Mouse (Mus musculus) olfactory bulb, adult 2 months (tissue): ENCODE measurements around the gene Zfyve28. TPM values are rescaled to one million over a fixed set of nuclear protein-coding genes. Genes with fewer than 3 reads are reported as not detected.

Experiments
- H3K27ac ChIP-seq: fragments of 200-500 bp; 2 replicates; pipeline ENCODE4 v1.5.1; 2012; ENCODE audit warnings: low read depth, low read length; ENCODE audit not compliant: insufficient read depth
- H3K4me1 ChIP-seq: fragments of 200-500 bp; 2 replicates; pipeline ENCODE4 v1.6.1; 2012; ENCODE audit warnings: low read length; ENCODE audit not compliant: control insufficient read depth, insufficient read depth
- H3K4me3 ChIP-seq: fragments of 200-500 bp; 2 replicates; pipeline ENCODE4 v1.5.1; 2012; ENCODE audit warnings: mild to moderate bottlenecking, low read depth, low read length, moderate library complexity; ENCODE audit not compliant: insufficient read depth
- CTCF ChIP-seq: fragments of 200-500 bp; IDR thresholded peaks from 2 replicates; pipeline ENCODE4 v1.5.1; 2012; ENCODE audit warnings: low read depth, mild to moderate bottlenecking, low read length, moderate library complexity; ENCODE audit not compliant: insufficient read depth
- POLR2A ChIP-seq: fragments of 200-500 bp; IDR thresholded peaks from 2 replicates; pipeline ENCODE4 v1.6.1; 2012; ENCODE audit warnings: mild to moderate bottlenecking, low read depth, low read length, moderate library complexity; ENCODE audit not compliant: insufficient read depth
- WGBS: fragments of 180-500 bp; shearing (Covaris S2); methylation state at CpG from one replicate; pipeline ENCODE4 v1.1.7; 2018; 5-methylcytosine and 5-hydroxymethylcytosine counted together
- polyA plus RNA-seq: library from polyadenylated mRNA; stranded (reverse); fragments of >200 nt; gene quantifications from 2 replicates; pipeline ENCODE4 v1.2.4, GENCODE M21; 2012; ENCODE audit warnings: low replicate concordance; ENCODE audit not compliant: missing spikeins, insufficient read depth, insufficient read length

Gene Zfyve28
- polyA plus RNA-seq = not detected in 2 replicates

DNA sequence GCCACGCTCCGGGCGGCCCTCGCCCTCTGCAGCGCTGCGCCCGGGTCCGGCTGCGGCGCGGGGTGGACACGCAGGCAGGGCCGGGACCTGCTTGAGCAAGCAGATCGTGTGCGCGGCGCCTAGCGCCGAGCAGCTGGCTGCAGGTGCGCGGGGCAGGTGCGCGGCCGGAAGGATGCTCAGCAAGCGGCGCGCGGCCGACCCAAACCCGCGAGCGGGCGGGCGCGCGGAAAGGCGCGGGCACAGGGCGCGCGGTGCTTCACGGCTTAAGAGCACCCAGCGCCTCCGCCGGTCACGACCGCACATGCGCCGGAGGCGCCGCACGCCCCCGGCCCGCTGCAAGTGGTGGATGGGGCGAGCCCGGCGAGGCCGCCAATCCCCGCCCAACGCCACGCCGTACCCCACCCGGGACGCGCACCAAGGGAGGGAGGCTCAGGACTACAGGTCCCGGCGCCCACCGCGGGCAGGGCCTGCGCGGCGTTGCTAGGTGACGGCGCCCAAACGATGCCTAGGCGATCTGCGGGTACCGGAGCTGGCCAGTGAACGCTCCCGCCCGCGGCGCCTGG, at the start of gene Zfyve28, which contains the start of gene Cfap99:
Zfyve28 (minus strand) TSS at position 296 of the 563 bp plus-strand sequence.
Cfap99 (plus strand) TSS at position 447 of the 563 bp plus-strand sequence.
- under 1% methylated on average over 82 of the region's 83 CpGs for WGBS
- TF ChIP-seq POLR2A (peak; percentile 92), CTCF (no peak)

DNA sequence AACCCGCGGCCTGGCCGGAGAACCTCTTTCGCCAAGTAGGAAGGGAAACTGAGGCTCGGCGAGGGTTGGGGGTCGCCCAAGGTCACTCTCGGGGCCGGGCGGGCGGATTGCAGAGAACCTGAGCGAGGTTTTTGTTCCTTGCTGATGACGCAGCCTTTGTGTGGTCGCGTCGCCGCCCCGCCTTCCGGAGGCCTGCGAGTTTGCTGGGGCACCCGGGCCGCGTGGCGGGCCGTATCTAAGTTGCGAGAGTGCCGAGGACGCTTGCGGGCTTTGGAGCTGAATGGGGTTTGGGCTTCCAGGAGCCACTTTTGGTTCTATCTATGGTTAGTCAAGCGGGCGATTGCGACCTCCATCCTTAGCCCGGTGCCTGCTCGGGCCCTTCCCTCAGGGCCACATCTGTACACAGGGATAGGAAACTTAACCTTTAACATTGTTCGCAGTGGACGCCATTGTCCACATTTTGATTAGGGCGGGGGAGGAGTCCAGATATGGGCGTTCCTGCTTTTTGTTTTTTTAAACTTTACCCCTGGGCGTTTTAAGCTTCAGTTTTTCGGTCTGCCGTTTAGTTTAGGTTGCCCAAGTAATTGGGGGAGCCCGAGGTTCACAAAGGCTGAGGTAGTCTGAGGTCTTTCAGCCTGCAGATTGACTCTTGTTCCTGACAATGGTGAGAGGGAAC, 48.7 kb upstream of the Zfyve28 start:
- Histone ChIP-seq H3K4me3 (peak overlapping the region; percentile 72), H3K4me1 (peaks cover 9% of the 10 kb centered on the region), H3K27ac (peak overlapping the region; percentile 49)
- under 1% methylated on average over 42 of the region's 42 CpGs for WGBS
- TF ChIP-seq POLR2A = no peak
- TF ChIP-seq CTCF = no peak

More for the DNA sequence above, at the start of gene Zfyve28, which contains the start of gene Cfap99:
- H3K4me1 ChIP-seq = peaks cover 10% of the 10 kb centered on the region
- H3K27ac ChIP-seq = peak within 1 kb of the TSS; percentile 47
- H3K4me3 ChIP-seq = peak within 1 kb of the TSS; percentile 64

DNA sequence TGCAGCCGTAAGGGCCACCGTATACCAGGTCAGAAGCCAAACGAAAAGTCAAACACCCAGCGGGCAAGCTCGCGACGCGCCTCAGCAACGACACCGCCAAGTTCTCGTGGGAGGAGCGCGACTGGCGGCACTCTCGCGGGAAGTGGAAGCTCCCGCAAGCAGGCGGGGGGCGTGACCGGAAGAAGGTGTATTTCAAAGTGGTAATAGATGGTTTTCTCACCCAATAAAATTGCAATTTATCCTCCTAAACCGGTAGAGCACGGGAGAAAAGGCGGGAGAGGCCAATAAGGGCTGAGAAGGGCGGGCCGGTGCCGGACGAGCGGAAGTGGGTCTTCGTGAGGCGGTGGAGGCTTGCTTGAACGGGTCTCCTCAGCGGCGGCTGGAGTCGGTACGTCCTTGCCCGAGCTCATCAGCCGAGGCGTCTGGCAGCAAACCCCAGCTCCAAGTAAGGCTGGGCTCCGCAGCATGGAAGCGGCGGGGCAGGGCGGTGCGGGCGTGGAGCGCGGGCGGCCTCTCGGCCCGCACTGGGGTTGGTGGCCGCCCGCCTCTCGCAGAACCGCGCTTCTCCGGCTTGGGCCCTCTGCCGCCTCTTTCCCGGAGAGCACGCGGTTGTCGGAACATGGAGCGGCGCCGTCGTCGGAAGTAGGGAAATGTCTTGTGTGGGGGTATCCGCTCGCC, 48.0 kb upstream of the Zfyve28 start, which contains the start of gene Rnf4:
Rnf4 (plus strand) TSS at position 193 of the 678 bp plus-strand sequence.
- H3K4me3 ChIP-seq = peak within 1 kb of the TSS; percentile 72
- H3K27ac ChIP-seq = peak within 1 kb of the TSS; percentile 76
- TF ChIP-seq CTCF = no peak
- peak; percentile 77 for TF ChIP-seq POLR2A
- under 1% methylated on average over 67 of the region's 67 CpGs for WGBS
- H3K4me1 ChIP-seq = peaks cover 9% of the 10 kb centered on the region

DNA sequence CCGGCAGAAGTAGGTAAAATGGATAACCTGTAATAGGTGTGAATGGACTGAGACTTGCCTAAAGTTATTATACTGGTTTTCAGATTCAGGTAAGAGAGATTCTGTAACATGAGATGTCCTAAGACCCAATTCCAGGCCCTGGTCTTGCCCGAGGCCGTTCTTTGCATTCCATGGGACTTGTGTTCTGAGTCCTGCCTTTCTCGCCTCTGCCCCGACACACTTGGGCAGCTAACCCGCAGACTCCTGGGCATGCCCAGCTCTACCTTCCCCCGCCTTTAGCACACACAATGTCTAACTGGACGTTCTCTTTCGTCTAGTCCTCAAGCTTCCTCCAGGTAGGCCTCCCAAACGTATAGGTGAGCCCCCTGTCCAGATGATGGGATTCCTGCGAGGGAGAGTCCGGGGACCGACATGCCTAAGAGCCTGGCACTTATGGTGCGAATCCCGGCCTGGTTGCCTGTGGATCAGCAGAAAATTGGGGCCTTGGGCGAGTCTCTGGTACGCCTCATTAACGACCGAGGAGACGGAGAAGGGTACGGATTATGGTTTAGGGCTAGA, 47.4 kb upstream of the Zfyve28 start:
- TF ChIP-seq CTCF (no peak), POLR2A (no peak)
- peaks cover 9% of the 10 kb centered on the region for H3K4me1 ChIP-seq
- 3% methylated on average over 21 of the region's 21 CpGs for WGBS
- H3K4me3 ChIP-seq = peak overlapping the region; percentile 67
- H3K27ac ChIP-seq = peak overlapping the region; percentile 76

DNA sequence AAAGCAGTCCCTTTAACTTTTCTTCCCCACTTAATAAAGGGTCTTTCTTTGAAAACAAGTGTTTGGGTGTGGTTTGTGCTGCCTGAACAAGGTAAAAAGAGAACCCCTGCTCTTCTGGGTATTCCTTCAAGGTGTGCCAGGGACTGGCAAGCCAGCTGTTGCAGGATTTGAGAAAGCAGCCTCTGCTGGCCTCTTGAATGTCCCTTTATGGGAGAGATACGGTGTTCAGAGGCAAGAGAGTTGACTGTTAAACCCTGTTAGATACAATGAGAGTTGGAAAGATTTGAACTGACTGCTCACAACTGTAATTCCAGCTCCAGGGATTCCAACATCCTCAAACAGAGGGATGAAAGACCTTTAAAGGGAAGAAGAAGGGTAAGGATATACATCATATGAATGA, 45.8 kb upstream of the Zfyve28 start:
- H3K4me3 ChIP-seq = no peak overlapping the region
- no peak overlapping the region for H3K27ac ChIP-seq
- H3K4me1 ChIP-seq = peaks cover 7% of the 10 kb centered on the region
- TF ChIP-seq CTCF (no peak), POLR2A (no peak)
- 92% methylated on average over 1 of the region's 1 CpGs for WGBS

DNA sequence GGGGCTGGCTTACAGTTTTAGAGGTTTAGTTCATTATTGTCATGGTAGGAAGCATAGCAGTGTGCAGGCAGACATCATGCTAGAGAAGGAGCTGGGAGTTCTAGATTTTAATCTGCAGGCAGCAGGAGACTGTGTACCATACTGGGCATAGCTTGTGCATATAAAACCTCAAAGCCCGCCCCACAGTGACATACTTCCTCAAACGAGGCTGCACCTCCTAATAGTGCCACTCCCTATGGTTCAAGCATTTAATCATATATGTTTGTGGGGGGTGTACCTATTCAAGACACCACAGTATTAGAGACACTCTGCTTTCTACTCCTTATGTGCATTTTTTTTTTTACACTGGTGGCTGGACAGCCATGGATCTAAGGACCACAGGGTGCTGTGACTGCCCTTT, 41.9 kb upstream of the Zfyve28 start:
- Histone ChIP-seq H3K4me1 (peaks cover 12% of the 10 kb centered on the region), H3K27ac (no peak overlapping the region), H3K4me3 (no peak overlapping the region)
- TF ChIP-seq POLR2A = no peak
- no peak for TF ChIP-seq CTCF
- 84% methylated on average over 2 of the region's 2 CpGs for WGBS

DNA sequence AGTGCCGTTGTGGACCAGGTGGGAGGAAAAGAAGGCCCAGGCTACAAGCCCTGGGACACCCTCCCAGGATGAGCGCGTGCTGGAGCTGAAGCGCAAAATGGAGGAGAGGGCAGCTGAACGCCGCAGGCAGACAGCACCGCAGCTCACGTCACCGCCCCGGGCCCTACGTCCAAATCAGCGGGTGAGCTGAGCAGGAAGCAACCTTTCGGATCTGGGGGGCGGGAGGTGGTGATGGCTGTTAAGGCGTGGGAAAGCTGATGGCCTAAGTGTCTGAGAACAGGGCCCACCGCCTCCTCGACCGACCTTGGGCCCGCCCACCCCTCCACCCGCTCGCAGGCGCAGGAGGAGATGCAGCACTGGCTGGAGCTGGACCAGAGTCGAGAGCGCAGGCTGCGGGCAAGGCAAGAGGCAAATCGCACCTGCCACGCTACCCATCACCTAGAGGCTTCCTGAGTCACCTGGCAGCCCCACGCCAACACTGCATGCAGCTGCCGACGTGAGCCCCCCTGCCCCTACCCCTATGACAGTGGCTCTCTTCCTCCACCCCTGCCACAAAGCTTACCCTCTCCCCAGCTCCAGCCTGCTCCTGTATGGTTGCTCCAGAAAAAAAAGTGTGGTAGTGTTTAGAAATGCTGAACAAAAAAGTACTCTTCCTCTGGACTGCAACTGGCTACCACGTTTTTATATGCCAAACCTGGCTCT, 38.8 kb upstream of the Zfyve28 start:
- H3K27ac ChIP-seq = no peak overlapping the region

DNA sequence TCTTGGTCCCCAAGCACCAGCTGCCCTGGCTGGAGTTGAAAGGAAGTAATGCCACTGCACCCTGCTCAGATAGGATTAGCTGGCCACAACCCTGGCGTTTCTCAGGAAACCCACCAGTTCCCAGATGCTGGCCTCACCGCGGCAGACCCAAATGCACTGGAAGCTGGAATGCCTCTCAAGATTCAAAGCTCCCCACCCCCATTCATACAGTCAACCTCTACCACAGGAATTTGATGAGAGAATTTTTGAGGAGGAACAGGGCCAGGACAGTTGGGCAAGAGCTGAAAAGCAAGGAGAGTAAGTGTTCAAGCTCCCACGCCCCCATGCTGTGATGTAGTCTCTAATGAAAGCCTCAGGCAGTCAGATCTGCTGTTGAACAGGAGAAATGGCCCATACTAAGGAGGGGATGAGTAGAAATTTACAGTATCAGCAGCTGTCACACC, 38.0 kb upstream of the Zfyve28 start:
- peaks cover 15% of the 10 kb centered on the region for H3K4me1 ChIP-seq
- H3K4me3 ChIP-seq = no peak overlapping the region
- TF ChIP-seq CTCF (no peak), POLR2A (no peak)
- H3K27ac ChIP-seq = no peak overlapping the region
- WGBS = 27% methylated on average over 4 of the region's 4 CpGs

More for the DNA sequence above, 38.8 kb upstream of the Zfyve28 start:
- Histone ChIP-seq H3K4me3 (peak overlapping the region; percentile 28), H3K4me1 (peaks cover 15% of the 10 kb centered on the region)
- 15% methylated on average over 31 of the region's 31 CpGs for WGBS
- TF ChIP-seq POLR2A = no peak
- no peak for TF ChIP-seq CTCF
